Mouse (Mus musculus) CH12.LX (cell line): ENCODE data around the gene Zic1. TPM values are rescaled to one million over a fixed set of nuclear protein-coding genes. Genes with fewer than 3 reads are reported as not detected.

Experiments
- DNase-seq: peaks from one replicate; pipeline ENCODE4 v3.0.0-alpha.2; 2013; ENCODE audit errors: extremely low read depth
- H3K27ac ChIP-seq: 2 replicates; pipeline ENCODE4 v1.5.1; 2012; ENCODE audit warnings: low read depth, mild to moderate bottlenecking, control low read depth, moderate library complexity; ENCODE audit not compliant: insufficient read depth
- H3K27me3 ChIP-seq: replicated peaks from 2 replicates; pipeline ENCODE3; 2012; ENCODE audit warnings: inconsistent platforms
- H3K36me3 ChIP-seq, 2 experiments: replicated peaks in 1 of 2; 2 replicates each; pipeline versions ENCODE3 to v1.6.1; 2012; ENCODE audit warnings: inconsistent platforms in 1 of 2, low read length in 1 of 2, mild to moderate bottlenecking in 1 of 2, mixed read lengths in 1 of 2, moderate library complexity in 1 of 2; ENCODE audit not compliant: control insufficient read depth in 1 of 2, insufficient read depth in 1 of 2
- H3K4me1 ChIP-seq, 2 experiments: 2 replicates each; pipeline ENCODE4 v1.6.1; 2012; ENCODE audit warnings: inconsistent platforms in 1 of 2, moderate library complexity in 1 of 2; ENCODE audit not compliant: insufficient read depth in 2 of 2, control insufficient read depth in 1 of 2
- H3K4me2 ChIP-seq: 2 replicates; pipeline ENCODE4 v1.6.1; 2012; ENCODE audit warnings: low read depth, mild to moderate bottlenecking, control low read depth; ENCODE audit not compliant: poor library complexity, insufficient read depth, severe bottlenecking
- H3K4me3 ChIP-seq, 3 experiments: fragments of 150-350 bp in 1 of 3; sonication (generic) in 1 of 3; replicated peaks in 1 of 3; 2 replicates each; pipeline versions ENCODE3 to v1.5.1; 2011 to 2012; ENCODE audit warnings: low read depth in 2 of 3, low read length in 2 of 3, mild to moderate bottlenecking in 2 of 3, moderate library complexity in 2 of 3, control low read depth in 1 of 3, improper control_type of control experiment in 1 of 3, inconsistent platforms in 1 of 3, mixed read lengths in 1 of 3; ENCODE audit not compliant: poor library complexity in 1 of 3
- H3K79me2 ChIP-seq: replicated peaks from 2 replicates; pipeline ENCODE4 v1.6.1; 2012; ENCODE audit warnings: mild to moderate bottlenecking, moderate library complexity; ENCODE audit not compliant: control insufficient read depth, poor library complexity, insufficient read depth, severe bottlenecking; ENCODE audit errors: extremely low read depth
- H3K9ac ChIP-seq: 2 replicates; pipeline ENCODE4 v1.6.1; 2012; ENCODE audit warnings: low read depth, mild to moderate bottlenecking, control low read depth, moderate library complexity; ENCODE audit not compliant: insufficient read depth
- H3K9me3 ChIP-seq: replicated peaks from 2 replicates; pipeline ENCODE3; 2012; ENCODE audit warnings: low read length, inconsistent platforms, mixed read lengths
- BHLHE40 ChIP-seq: IDR thresholded peaks from 2 replicates; pipeline ENCODE4 v1.6.1; 2011; ENCODE audit warnings: mild to moderate bottlenecking, low read depth, low read length, improper control_type of control experiment
- CHD2 ChIP-seq: IDR thresholded peaks from 2 replicates; pipeline ENCODE4 v1.6.1; 2011; ENCODE audit warnings: low read length, improper control_type of control experiment
- CTCF ChIP-seq, 2 experiments: IDR thresholded peaks in 1 of 2; conservative IDR thresholded peaks in 1 of 2; 2 replicates each; pipeline ENCODE4 v1.5.1; 2011 to 2012; ENCODE audit warnings: low read depth in 2 of 2, low read length in 2 of 2, improper control_type of control experiment in 1 of 2, inconsistent platforms in 1 of 2, mild to moderate bottlenecking in 1 of 2, moderate library complexity in 1 of 2
- ELF1 ChIP-seq: IDR thresholded peaks from 2 replicates; pipeline ENCODE4 v1.6.1; 2014; ENCODE audit warnings: low read depth, mild to moderate bottlenecking, inconsistent platforms, low read length, improper control_type of control experiment
- ETS1 ChIP-seq: conservative IDR thresholded peaks from 2 replicates; pipeline ENCODE4 v1.6.1; 2012; ENCODE audit warnings: low read depth, mild to moderate bottlenecking, inconsistent platforms, low read length, improper control_type of control experiment, moderate library complexity
- GABPA ChIP-seq: IDR thresholded peaks from 2 replicates; pipeline ENCODE4 v1.6.1; 2012; ENCODE audit warnings: low read depth, low read length, improper control_type of control experiment, inconsistent platforms; ENCODE audit not compliant: insufficient replicate concordance
- HCFC1 ChIP-seq: IDR thresholded peaks from 2 replicates; pipeline ENCODE4 v1.6.1; 2012; ENCODE audit warnings: low read depth, mild to moderate bottlenecking, inconsistent platforms, low read length, improper control_type of control experiment
- IRF4 ChIP-seq: IDR thresholded peaks from 2 replicates; pipeline ENCODE4 v1.6.1; 2014; ENCODE audit warnings: low read depth, mild to moderate bottlenecking, inconsistent platforms, low read length, improper control_type of control experiment
- JUN ChIP-seq: IDR thresholded peaks from 2 replicates; pipeline ENCODE4 v1.6.1; 2011; ENCODE audit warnings: low read depth, mild to moderate bottlenecking, low read length, improper control_type of control experiment, moderate library complexity; ENCODE audit not compliant: insufficient read depth
- KAT2A ChIP-seq: IDR thresholded peaks from 2 replicates; pipeline ENCODE4 v1.6.1; 2012; ENCODE audit warnings: low read length, improper control_type of control experiment, inconsistent platforms; ENCODE audit not compliant: insufficient replicate concordance
- MAFK ChIP-seq: IDR thresholded peaks from 2 replicates; pipeline ENCODE4 v1.6.1; 2011; ENCODE audit warnings: low read length, improper control_type of control experiment; ENCODE audit not compliant: insufficient replicate concordance
- MAZ ChIP-seq: IDR thresholded peaks from 2 replicates; pipeline ENCODE4 v1.6.1; 2012; ENCODE audit warnings: low read depth, mild to moderate bottlenecking, inconsistent platforms, low read length, improper control_type of control experiment, moderate library complexity
- MXI1 ChIP-seq: IDR thresholded peaks from 2 replicates; pipeline ENCODE4 v1.6.1; 2011; ENCODE audit warnings: mild to moderate bottlenecking, low read depth, low read length, improper control_type of control experiment
- MYC ChIP-seq: IDR thresholded peaks from 2 replicates; pipeline ENCODE4 v1.6.1; 2011; ENCODE audit warnings: low read depth, mild to moderate bottlenecking, improper control_type of control experiment, low read length
- NELFE ChIP-seq: IDR thresholded peaks from 2 replicates; pipeline ENCODE4 v1.6.1; 2011; ENCODE audit warnings: low read depth, low read length, improper control_type of control experiment
- NRF1 ChIP-seq: IDR thresholded peaks from 2 replicates; pipeline ENCODE4 v1.6.1; 2014; ENCODE audit warnings: low read depth, mild to moderate bottlenecking, inconsistent platforms, low read length, improper control_type of control experiment, moderate library complexity
- POLR2AphosphoS2 ChIP-seq: IDR thresholded peaks from 2 replicates; pipeline ENCODE4 v1.6.1; 2011; ENCODE audit warnings: low read depth, low read length, improper control_type of control experiment
- RAD21 ChIP-seq: IDR thresholded peaks from 2 replicates; pipeline ENCODE4 v1.6.1; 2011; ENCODE audit warnings: low read depth, mild to moderate bottlenecking, low read length, improper control_type of control experiment, moderate library complexity
- RCOR1 ChIP-seq: conservative IDR thresholded peaks from 2 replicates; pipeline ENCODE4 v1.6.1; 2012; ENCODE audit warnings: low read depth, mild to moderate bottlenecking, inconsistent platforms, low read length, improper control_type of control experiment
- SMC3 ChIP-seq: IDR thresholded peaks from 2 replicates; pipeline ENCODE4 v1.6.1; 2011; ENCODE audit warnings: low read depth, low read length, improper control_type of control experiment
- TBP ChIP-seq: conservative IDR thresholded peaks from 2 replicates; pipeline ENCODE4 v1.6.1; 2011; ENCODE audit warnings: low read depth, low read length, improper control_type of control experiment
- TCF12 ChIP-seq: IDR thresholded peaks from 2 replicates; pipeline ENCODE4 v1.6.1; 2014; ENCODE audit warnings: low read depth, mild to moderate bottlenecking, inconsistent platforms, low read length, improper control_type of control experiment
- USF2 ChIP-seq: conservative IDR thresholded peaks from 2 replicates; pipeline ENCODE4 v1.6.1; 2011; ENCODE audit warnings: low read depth, low read length, improper control_type of control experiment
- ZC3H11A ChIP-seq: IDR thresholded peaks from 2 replicates; pipeline ENCODE4 v1.6.1; 2012; ENCODE audit warnings: low read depth, mild to moderate bottlenecking, inconsistent platforms, low read length, improper control_type of control experiment
- ZKSCAN1 ChIP-seq: IDR thresholded peaks from 2 replicates; pipeline ENCODE4 v1.6.1; 2012; ENCODE audit warnings: low read depth, inconsistent platforms, low read length, improper control_type of control experiment, borderline replicate concordance
- ZMIZ1 ChIP-seq: IDR thresholded peaks from 2 replicates; pipeline ENCODE4 v1.6.1; 2012; ENCODE audit warnings: low read depth, mild to moderate bottlenecking, inconsistent platforms, low read length, improper control_type of control experiment
- ZNF384 ChIP-seq: IDR thresholded peaks from 2 replicates; pipeline ENCODE4 v1.6.1; 2012; ENCODE audit warnings: low read depth, low read length, improper control_type of control experiment, inconsistent platforms
- dilution Hi-C: fragments of 300-500 bp; cut with MboI; formaldehyde crosslinking; loops from 2 replicates; pipeline ENCODE4 v1.14.3; 2020; ENCODE audit warnings: low sequenced_read_pairs; ENCODE audit not compliant: extremely low pct_unique_long_range_greater_than_20kb, extremely low pct_ligation_motif_present
- in situ Hi-C: fragments of 300-500 bp; cut with MboI; formaldehyde crosslinking; loops from 3 replicates; pipeline ENCODE4 v1.14.3; 2019; ENCODE audit warnings: low sequenced_read_pairs, low pct_ligation_motif_present, low pct_unique_long_range_greater_than_20kb, mixed read lengths
- polyA plus RNA-seq: library from polyadenylated mRNA; unstranded; fragments of >175 nt; gene quantifications from 2 replicates; pipeline ENCODE4 v1.2.1, GENCODE M21; 2012; ENCODE audit warnings: low read depth; ENCODE audit not compliant: insufficient read length
- total RNA-seq, 2 experiments: library from RNA; depleted of rRNA; stranded (reverse); fragments of 300-350 nt in 1 of 2; fragments of >200 nt in 1 of 2; gene quantifications; 2 replicates each; pipeline ENCODE4 v1.2.3; 2012 to 2014

Zic1 gene
- total and polyA plus RNA-seq, 3 experiments = not detected

DNA sequence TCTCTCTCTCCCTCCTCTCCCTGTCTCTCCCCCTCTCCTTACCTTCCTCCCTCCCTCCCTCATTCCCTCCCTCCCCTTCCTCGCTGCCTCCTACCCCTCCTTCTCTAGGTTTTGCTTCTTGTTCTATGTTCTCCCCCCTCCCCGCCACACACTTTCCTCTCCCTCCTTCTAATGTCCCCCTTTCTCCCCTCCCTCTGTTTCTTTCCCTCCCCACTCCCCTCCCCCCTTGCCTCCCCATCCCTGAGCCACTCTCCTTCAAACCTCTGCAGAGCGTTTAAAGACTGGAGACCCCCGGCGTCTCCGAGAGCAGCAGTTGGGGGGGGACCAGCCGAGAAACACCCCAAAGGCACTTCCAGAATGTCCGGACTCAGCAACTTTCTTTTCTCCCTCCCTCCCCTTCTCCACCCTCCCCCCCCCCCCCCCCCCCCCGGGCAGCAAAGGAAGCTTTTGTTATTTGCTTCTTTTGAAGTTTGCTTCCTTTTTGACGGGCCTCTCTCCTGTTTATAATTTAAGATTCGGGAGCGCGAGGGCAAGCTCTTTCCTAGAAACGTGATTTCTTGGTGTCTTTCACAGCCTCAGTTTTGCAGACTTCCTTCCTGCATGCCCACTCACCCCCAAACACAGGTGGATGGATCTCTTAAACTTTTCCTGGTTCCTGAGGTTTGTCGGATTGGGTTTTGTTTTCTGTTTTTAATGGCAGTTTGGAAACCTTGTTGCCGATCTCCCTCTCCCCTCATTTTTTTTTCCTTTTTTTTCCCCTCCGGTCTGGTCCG, 802 bp upstream of the Zic1 start:
- Histone ChIP-seq H3K9ac (no peak overlapping the region), H3K4me1 (no peaks in the 10 kb centered on the region), H3K36me3 (no peaks in the 10 kb centered on the region), H3K79me2 (no peaks in the 10 kb centered on the region), H3K27me3 (no peaks in the 10 kb centered on the region), H3K9me3 (peaks cover 68% of the 10 kb centered on the region), H3K27ac (no peak overlapping the region), H3K4me2 (no peak overlapping the region), H3K4me3 (no peak overlapping the region)
- no peak for DNase-seq
- TF ChIP-seq KAT2A (no peak), TCF12 (no peak), CTCF (conservative IDR thresholded peaks at IDR 0.05 in 1 of 2, IDR thresholded peaks at IDR 0.05 in 1 of 2; ENCODE audit: low read depth in 2 of 2, low read length in 2 of 2) (no peak), ELF1 (no peak), MAZ (no peak), IRF4 (no peak), ZNF384 (no peak), GABPA (no peak), POLR2AphosphoS2 (no peak), RAD21 (no peak), BHLHE40 (no peak), HCFC1 (no peak), ZKSCAN1 (no peak), ETS1 (no peak), MAFK (no peak), ZMIZ1 (no peak), NRF1 (no peak)
- in situ Hi-C loops = no loop called here
- dilution Hi-C loops = no loop called here

DNA sequence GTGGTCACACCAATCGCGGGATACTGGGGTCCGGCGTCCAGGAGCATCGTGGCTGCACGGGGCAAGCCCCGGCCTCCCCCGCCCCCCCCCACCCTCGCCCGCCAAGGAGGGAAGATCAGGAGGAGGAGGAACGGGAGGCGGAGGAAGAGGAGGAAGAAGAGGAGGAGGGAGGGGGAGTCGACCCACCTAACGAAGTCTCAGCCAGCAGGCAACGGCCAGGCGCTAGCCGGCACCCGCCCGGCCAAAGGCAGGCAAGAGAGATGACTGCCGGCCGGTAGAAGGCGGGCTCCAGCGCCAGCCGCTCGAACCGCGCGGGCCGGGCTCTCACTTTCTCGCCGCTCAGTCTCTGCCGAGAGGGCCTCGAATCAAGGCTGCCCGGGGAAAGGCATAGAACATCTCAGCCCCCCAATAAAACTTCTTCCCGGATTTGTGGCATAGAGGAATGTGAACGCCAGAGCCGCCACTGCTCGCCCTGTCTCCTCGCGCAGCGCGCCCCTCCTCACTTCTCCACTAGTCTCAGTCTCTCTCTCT, 574 bp downstream of the Zic1 start:
- no peaks in the 10 kb centered on the region for H3K36me3 ChIP-seq
- no peak overlapping the region for H3K9ac ChIP-seq
- dilution Hi-C loops (no loop called here), in situ Hi-C loops (no loop called here)
- H3K79me2 ChIP-seq = no peaks in the 10 kb centered on the region
- DNase-seq = no peak
- TF ChIP-seq ETS1 (no peak), ZC3H11A (no peak), POLR2AphosphoS2 (no peak), ZKSCAN1 (no peak), USF2 (no peak), ZNF384 (no peak), CHD2 (no peak), MYC (no peak), NELFE (no peak), TBP (no peak), MAZ (no peak), MXI1 (no peak), JUN (no peak), SMC3 (no peak), RCOR1 (no peak), NRF1 (no peak)
- no peak overlapping the region for H3K27ac ChIP-seq
- no peak overlapping the region for H3K4me3 ChIP-seq
- H3K4me1 ChIP-seq = no peaks in the 10 kb centered on the region
- H3K9me3 ChIP-seq = peaks cover 56% of the 10 kb centered on the region
- no peaks in the 10 kb centered on the region for H3K27me3 ChIP-seq
- no peak overlapping the region for H3K4me2 ChIP-seq
